Mouse (Mus musculus) forebrain, embryonic 10.5 days (tissue): ENCODE data around the gene Emid1. TPM values are rescaled to one million over a fixed set of nuclear protein-coding genes. Genes with fewer than 3 reads are reported as not detected.

Source experiments
- DNase-seq: peaks from one replicate; pipeline ENCODE4 v3.0.0-alpha.2; 2017; ENCODE audit warnings: low spot score; ENCODE audit errors: extremely low spot score
- H3K27ac ChIP-seq: fragments of 300-500 bp; sonication (generic); 2 replicates; pipeline ENCODE4 v1.5.1; 2016; ENCODE audit warnings: mild to moderate bottlenecking
- H3K27me3 ChIP-seq: fragments of 300-500 bp; sonication (generic); 2 replicates; pipeline ENCODE4 v1.6.1; 2016; ENCODE audit warnings: mild to moderate bottlenecking; ENCODE audit not compliant: poor library complexity, severe bottlenecking
- H3K36me3 ChIP-seq: fragments of 300-500 bp; sonication (generic); replicated peaks from 2 replicates; pipeline ENCODE4 v1.6.1; 2016; ENCODE audit warnings: mild to moderate bottlenecking, moderate library complexity
- H3K4me1 ChIP-seq: fragments of 300-500 bp; sonication (generic); 2 replicates; pipeline ENCODE4 v1.6.1; 2016
- H3K4me3 ChIP-seq: fragments of 300-500 bp; sonication (generic); 2 replicates; pipeline ENCODE4 v1.5.1; 2016; ENCODE audit warnings: mild to moderate bottlenecking, moderate library complexity
- H3K9me3 ChIP-seq: fragments of 300-500 bp; sonication (generic); 2 replicates; pipeline ENCODE4 v1.6.1; 2016; ENCODE audit warnings: mild to moderate bottlenecking, moderate library complexity
- WGBS: fragments of 180-500 bp; shearing (Covaris S2); methylation state at CpG from one replicate; pipeline ENCODE4 v1.1.7; 2016; 5-methylcytosine and 5-hydroxymethylcytosine counted together
- polyA plus RNA-seq: library from polyadenylated mRNA; unstranded; fragments of >200 nt; fragmentation: Nextera tagmentation; extraction: Ambion mirVana; gene quantifications from 2 replicates; pipeline ENCODE4 v1.2.1, GENCODE M21; 2016

Emid1 gene
- polyA plus RNA-seq, 1 experiment from 2014 or later: 29.0 TPM

DNA sequence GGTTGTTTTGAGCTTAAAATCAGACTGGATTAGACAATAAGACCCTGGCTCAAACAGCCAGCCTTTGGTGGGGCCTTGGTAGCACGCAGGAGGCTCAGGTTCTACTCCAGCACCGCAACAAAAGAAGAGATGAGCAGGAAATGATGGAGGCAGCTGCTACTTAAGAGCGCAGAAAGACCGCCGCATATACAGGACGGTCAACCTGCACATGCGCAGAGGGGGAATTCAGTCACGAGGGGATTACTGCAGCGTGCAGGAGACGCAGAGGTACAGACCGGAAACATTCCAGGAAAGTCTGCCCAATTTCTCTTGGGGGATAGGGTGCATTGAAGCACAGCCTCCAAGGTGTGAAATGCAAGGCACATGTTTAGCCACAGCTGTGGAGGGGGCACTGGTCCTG lies 6.0 kb upstream of the Emid1 start:
- 90% methylated on average over 11 of the region's 11 CpGs for WGBS
- Histone ChIP-seq H3K27me3 (peaks cover 15% of the 10 kb centered on the region), H3K9me3 (peaks cover 6% of the 10 kb centered on the region; the same call in 1 of the 2 replicates), H3K4me1 (peaks cover 25% of the 10 kb centered on the region), H3K36me3 (no peaks in the 10 kb centered on the region), H3K4me3 (no peak overlapping the region), H3K27ac (no peak overlapping the region)
- no peak for DNase-seq

DNA sequence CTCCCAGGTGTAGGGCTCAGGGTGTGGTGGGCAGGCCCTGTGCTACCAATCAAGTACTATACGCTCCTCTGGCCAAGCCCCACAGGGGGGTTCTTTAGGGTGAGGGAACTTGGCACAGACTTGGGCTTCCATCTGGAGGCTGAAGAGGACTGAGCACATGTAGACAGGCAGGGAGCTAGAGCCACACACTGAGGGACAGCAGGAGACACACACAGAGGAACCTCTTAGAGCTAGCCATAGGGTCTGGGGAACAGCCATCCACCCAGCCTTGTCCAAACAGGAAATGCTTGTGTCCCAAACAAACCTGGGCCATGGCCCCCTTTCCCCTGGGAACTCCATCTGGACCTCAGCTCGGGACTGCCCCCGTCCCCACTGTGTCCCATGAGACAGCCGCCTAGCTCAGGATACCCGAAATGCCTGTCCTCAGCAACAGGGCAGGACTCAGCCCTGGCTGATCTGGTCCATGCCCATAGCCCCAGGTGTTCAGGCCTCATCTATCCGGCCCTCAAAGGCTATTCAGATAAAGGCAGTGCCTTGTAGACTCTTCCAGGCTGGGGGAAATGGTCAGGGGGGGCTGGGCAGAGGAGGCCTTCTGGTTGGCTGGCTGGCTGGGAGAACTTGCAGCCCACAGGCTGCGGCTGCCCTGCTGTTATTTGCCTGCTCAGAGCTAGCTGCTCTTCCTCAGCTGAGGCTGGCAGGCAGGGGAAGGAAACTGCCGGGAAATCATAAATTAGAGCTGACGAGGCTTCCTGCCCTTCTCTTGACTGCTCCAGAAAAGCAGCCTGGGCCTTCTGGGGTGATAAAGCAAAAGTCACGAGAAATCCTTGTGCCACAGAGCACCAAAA lies 3.1 kb upstream of the Emid1 start:
- H3K27me3 ChIP-seq: peaks cover 41% of the 10 kb centered on the region
- DNase-seq: no peak
- no peaks in the 10 kb centered on the region for H3K36me3 ChIP-seq
- 52% methylated on average over 10 of the region's 10 CpGs for WGBS
- H3K9me3 ChIP-seq: no peaks in the 10 kb centered on the region
- peaks cover 49% of the 10 kb centered on the region for H3K4me1 ChIP-seq
- H3K27ac ChIP-seq: peak overlapping the region; percentile 41; the same call in 1 of the 2 replicates
- no peak overlapping the region for H3K4me3 ChIP-seq

DNA sequence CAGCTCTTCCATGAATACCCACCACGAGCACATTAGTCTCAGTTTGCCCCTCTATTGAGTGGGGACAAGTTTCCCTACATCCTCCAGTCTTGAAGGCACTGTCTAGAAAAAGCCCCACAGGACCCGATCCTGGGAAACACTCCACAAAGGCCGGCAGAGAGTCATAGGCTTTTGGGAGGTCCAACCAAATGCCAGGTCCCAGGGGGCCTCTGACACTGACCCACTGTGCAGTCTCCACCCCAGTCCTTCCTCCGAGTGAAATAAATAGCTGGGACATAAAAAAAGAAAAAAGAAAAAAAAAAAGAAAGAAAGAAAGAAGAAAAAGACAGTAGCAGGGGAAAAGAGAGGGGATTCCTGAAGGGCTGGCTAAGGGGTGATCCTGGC lies 818 bp downstream of the Emid1 start:
- Histone ChIP-seq H3K9me3 (no peaks in the 10 kb centered on the region), H3K27ac (peak overlapping the region; percentile 90), H3K36me3 (no peaks in the 10 kb centered on the region), H3K27me3 (peaks cover 47% of the 10 kb centered on the region), H3K4me1 (peaks cover 70% of the 10 kb centered on the region), H3K4me3 (peak overlapping the region; percentile 73)
- DNase-seq: no peak
- WGBS: 12% methylated on average over 4 of the region's 4 CpGs

DNA sequence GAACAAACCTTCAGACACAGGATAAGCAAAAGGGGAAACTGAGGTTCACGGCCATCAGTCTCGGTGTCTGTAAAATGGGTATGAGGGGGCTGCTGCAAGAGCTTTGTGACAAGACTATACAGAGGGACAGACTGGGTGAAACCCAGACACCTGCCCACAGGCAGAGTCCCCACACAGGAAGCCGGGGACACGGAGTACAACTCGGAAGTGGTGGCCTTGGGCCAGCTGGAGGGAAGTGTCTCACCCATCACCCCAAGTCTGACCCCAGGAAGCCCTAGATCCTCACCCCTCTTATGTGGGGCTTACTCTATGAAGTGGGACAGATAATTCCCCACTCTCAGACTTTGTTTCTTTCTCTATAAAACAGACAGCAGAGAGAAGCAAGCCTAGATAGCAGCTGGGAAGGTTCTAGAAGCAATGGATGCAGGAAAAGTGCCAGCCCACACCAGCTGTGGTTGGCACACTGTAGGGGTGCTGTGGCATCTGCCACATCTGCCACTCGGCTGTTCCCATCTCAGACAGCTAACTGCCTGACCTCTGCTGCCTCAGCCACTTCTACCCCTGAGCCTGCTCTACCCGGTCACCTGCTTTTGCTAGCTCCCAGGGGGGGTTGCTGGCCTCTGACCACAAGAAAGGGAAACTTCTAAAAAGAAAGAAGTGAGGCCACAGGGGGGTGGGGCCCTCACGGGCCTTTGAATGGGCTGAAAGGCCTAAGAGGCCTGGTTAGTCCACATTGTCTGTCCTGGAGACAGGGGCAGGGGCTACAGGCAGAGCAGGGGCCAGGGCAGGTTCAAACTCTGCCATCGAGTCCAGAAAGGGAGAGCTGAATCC lies 1.4 kb downstream of the Emid1 start:
- Histone ChIP-seq H3K27me3 (peaks cover 47% of the 10 kb centered on the region), H3K4me3 (peak overlapping the region; percentile 73), H3K9me3 (no peaks in the 10 kb centered on the region), H3K36me3 (0 out of 2 replicates have a peak, but pooled peaks cover 2% of the 10 kb centered on the region), H3K4me1 (peaks cover 71% of the 10 kb centered on the region), H3K27ac (peak overlapping the region; percentile 90)
- peak; percentile 56 for DNase-seq
- 50% methylated on average over 9 of the region's 9 CpGs for WGBS

DNA sequence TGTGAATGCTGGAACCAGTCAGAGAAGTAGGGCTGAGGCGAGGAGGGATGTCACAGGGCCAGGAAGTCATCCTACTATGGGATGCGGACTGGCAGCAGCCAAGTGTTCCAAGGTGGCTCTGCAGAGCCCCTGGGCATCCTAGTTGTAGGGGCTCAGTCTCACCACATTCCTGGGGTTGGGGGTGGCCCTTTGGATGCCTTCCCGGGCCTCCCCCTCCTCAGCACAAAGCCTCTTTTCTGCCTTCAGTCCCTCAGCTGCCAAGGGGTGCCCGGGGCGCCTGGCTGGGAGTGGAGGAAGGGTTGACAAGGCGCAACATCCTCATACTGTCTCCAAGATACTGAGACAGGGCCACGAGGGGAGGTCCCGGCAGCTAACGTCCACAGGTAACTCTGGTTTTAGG lies 2.1 kb downstream of the Emid1 start:
- Histone ChIP-seq H3K4me1 (peaks cover 67% of the 10 kb centered on the region), H3K27ac (peak overlapping the region; percentile 76), H3K27me3 (peaks cover 42% of the 10 kb centered on the region), H3K9me3 (no peaks in the 10 kb centered on the region), H3K36me3 (0 out of 2 replicates have a peak, but pooled peaks cover 6% of the 10 kb centered on the region), H3K4me3 (peak overlapping the region; percentile 21; the same call in 1 of the 2 replicates)
- 68% methylated on average over 9 of the region's 9 CpGs for WGBS
- DNase-seq: no peak

DNA sequence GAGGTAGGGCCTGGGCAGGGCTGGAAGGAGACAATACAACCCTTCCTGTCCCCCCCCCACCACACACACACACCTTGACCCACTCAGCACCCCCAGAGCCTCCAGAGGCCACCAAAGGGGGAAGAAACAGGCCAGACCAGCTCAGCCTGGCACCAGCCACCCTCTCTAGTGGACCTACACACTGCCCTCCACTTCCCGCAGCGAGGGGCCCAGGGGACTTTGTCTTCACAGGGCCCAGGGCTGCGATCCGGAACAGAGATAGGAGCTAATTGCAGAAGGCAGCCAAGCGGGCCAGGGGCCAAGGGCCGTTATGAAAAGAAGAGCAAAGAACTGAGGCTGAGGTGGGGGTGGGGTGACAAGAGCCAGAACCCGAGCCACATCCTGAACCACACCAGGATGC lies 2.8 kb downstream of the Emid1 start:
- no peak for DNase-seq
- H3K9me3 ChIP-seq: no peaks in the 10 kb centered on the region
- WGBS: 24% methylated on average over 7 of the region's 7 CpGs
- H3K27me3 ChIP-seq: peaks cover 38% of the 10 kb centered on the region
- peak overlapping the region; percentile 21; the same call in 1 of the 2 replicates for H3K4me3 ChIP-seq
- H3K36me3 ChIP-seq: peaks cover 9% of the 10 kb centered on the region
- H3K4me1 ChIP-seq: peaks cover 63% of the 10 kb centered on the region
- H3K27ac ChIP-seq: peak overlapping the region; percentile 76

DNA sequence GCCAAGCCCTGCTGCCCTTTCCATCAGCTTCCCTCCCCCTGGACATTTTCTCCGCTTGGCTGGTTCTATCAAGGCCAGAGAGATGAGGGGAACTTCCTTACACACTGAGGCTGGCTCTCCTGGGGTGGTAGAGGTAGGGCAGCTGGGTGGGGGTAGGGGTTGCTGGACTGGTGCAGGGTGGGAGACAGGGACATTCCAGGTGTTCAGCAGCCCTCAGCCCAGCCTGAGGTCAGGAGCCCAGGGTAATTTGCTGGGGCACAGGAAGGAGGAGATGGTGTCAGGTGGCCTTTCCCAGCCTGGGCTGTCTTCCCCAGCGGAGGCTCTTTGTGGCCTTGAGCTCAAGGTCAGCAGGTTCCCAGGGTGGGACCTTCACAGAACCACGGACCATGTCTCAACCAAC lies 6.5 kb downstream of the Emid1 start:
- DNase-seq: no peak
- peaks cover 16% of the 10 kb centered on the region for H3K36me3 ChIP-seq
- no peak overlapping the region for H3K4me3 ChIP-seq
- no peaks in the 10 kb centered on the region for H3K9me3 ChIP-seq
- H3K4me1 ChIP-seq: peaks cover 45% of the 10 kb centered on the region
- WGBS: 75% methylated on average over 3 of the region's 3 CpGs
- H3K27me3 ChIP-seq: peaks cover 10% of the 10 kb centered on the region
- peak overlapping the region; percentile 27 for H3K27ac ChIP-seq

DNA sequence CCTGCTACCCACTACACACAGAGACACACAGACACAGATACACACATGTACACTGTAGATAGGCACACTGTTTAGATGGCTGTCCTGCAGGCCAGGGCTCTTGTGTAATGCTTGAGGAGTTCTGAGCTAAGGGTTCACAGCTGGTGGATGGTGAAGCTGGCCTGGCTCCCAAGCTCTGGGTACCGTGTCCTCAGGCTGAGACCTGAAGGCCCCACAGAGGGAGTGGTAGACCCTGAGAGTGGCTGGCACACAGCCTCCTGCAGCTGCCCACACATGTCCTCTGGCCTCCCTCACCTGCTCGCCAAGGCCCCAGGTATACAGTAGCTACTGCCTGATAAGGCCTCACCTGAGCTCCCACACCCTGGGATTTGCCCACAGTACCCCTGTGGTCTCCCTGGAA lies 10.1 kb downstream of the Emid1 start:
- H3K27me3 ChIP-seq: no peaks in the 10 kb centered on the region
- peaks cover 35% of the 10 kb centered on the region for H3K36me3 ChIP-seq
- DNase-seq: no peak
- peaks cover 20% of the 10 kb centered on the region for H3K4me1 ChIP-seq
- H3K4me3 ChIP-seq: no peak overlapping the region
- no peaks in the 10 kb centered on the region for H3K9me3 ChIP-seq
- 88% methylated on average over 2 of the region's 2 CpGs for WGBS
- H3K27ac ChIP-seq: no peak overlapping the region

DNA sequence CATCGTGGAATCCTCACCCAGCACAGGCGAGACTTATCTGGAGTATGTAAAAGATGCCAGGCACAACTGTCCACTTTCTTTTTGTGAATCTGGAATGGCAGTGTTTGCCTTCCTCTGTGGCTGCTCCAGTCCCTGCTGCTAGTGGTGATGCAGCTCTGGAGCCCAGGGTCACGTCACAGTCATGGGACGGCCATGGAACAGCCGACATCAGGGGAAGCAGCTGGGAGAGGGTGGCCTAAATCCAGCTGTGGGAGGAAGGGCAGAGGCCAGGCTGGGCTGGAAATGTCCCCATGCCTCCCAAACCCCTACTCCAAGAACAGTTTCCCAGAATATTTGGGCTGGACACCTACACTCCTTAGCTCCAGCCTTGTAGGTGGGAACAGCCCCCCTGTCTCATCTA lies 10.8 kb downstream of the Emid1 start:
- DNase-seq: no peak
- no peaks in the 10 kb centered on the region for H3K27me3 ChIP-seq
- WGBS: 88% methylated on average over 5 of the region's 5 CpGs
- H3K4me3 ChIP-seq: no peak overlapping the region
- H3K36me3 ChIP-seq: peaks cover 35% of the 10 kb centered on the region
- H3K4me1 ChIP-seq: peaks cover 17% of the 10 kb centered on the region
- H3K9me3 ChIP-seq: no peaks in the 10 kb centered on the region
- H3K27ac ChIP-seq: no peak overlapping the region

DNA sequence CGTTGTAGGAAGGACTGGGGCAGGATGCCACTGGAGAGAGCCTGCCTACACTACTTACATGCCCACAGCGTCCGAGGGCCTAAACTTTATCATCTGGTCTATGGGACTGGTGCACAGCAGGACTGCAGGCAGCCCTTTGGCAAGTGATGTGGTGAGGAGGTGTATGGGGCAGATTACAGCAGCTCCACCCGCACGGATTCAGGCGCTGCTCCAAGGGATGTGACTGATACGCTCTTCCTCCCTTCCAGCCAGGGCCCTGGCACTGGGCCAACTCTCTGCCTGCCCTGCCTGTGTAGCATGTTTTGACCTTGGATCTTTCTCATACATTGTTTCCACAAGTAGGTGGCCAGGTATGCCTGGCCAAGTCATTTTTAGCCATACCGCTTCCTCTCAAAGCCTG lies 11.4 kb downstream of the Emid1 start:
- DNase-seq: no peak
- peaks cover 15% of the 10 kb centered on the region for H3K4me1 ChIP-seq
- H3K27me3 ChIP-seq: no peaks in the 10 kb centered on the region
- H3K27ac ChIP-seq: 0 out of 2 replicates have a peak overlapping the region, but pooled peaks have one; percentile 40
- no peaks in the 10 kb centered on the region for H3K9me3 ChIP-seq
- WGBS: 82% methylated on average over 8 of the region's 8 CpGs
- H3K4me3 ChIP-seq: no peak overlapping the region
- H3K36me3 ChIP-seq: peaks cover 33% of the 10 kb centered on the region

DNA sequence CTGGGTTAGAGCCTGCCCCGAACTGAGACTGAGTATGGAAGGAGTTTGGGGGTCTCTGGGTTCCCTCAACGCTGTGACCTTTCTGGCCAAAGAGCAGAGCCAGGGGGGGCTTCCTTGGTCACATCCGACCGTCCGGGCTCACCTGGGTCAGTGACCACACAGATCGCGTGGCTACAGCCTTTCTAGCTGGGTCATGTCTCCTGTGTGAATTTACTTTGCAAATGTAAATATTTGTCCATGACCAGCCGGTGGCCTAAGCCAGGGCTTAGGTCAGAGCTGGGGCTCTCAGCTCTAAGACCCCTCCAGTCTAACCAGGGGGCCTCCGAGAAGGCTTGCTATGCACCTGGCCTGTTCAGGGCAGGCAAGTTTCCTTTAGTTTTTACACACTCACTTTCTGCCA lies 12.7 kb downstream of the Emid1 start:
- WGBS: 83% methylated on average over 9 of the region's 9 CpGs
- H3K4me1 ChIP-seq: peaks cover 12% of the 10 kb centered on the region
- H3K27ac ChIP-seq: 0 out of 2 replicates have a peak overlapping the region, but pooled peaks have one; percentile 35

DNA sequence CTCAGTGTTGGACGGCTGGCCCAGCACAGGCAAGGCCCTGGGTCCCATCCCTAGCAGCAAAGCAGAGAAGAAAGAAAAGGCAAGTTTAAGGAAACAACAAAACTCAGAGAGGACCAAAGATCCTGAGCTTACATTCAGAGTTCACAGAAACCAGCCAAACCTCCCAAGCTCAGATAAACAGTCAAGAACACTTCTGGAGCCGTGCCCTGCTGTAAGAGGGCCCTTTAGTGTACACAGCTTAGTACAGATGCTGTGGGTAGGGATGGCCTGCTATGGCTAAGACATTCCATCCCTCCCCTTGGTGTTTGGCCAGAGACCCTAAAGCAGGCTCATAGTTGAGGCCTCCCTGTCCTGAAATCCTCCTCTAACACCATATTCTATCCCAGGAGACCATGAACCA lies 13.4 kb downstream of the Emid1 start:
- no peaks in the 10 kb centered on the region for H3K27me3 ChIP-seq
- 90% methylated on average over 2 of the region's 2 CpGs for WGBS
- H3K36me3 ChIP-seq: peaks cover 24% of the 10 kb centered on the region
- no peak for DNase-seq
- no peak overlapping the region for H3K27ac ChIP-seq
- H3K4me3 ChIP-seq: no peak overlapping the region
- no peaks in the 10 kb centered on the region for H3K9me3 ChIP-seq
- H3K4me1 ChIP-seq: peaks cover 12% of the 10 kb centered on the region

More for the DNA sequence above, 12.7 kb downstream of the Emid1 start:
- H3K36me3 ChIP-seq: peaks cover 32% of the 10 kb centered on the region
- H3K9me3 ChIP-seq: no peaks in the 10 kb centered on the region
- no peaks in the 10 kb centered on the region for H3K27me3 ChIP-seq
- no peak for DNase-seq
- H3K4me3 ChIP-seq: no peak overlapping the region

DNA sequence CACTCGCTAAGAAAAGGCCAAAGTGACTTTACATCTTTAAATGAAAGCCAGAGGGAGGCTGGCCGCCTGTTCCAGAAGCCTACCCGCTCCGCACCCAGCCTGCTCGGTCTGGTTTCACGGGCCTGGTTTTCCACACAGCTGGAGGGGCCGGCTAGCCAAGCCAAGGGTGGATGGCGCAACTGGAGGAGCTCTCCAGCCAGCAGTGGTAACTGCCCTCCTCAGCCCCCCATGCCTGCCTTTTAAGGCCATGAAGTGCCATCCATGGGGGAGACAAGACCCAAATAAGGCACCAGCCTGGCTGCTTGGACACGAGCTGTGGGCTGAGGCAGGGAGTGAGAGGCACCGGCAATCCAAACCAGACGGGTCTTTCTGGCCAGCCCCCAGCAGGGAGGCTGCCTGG lies 16.1 kb downstream of the Emid1 start:
- Histone ChIP-seq H3K27me3 (no peaks in the 10 kb centered on the region), H3K27ac (peak overlapping the region; percentile 48; the same call in 1 of the 2 replicates), H3K9me3 (no peaks in the 10 kb centered on the region), H3K4me1 (peaks cover 20% of the 10 kb centered on the region), H3K36me3 (peaks cover 27% of the 10 kb centered on the region), H3K4me3 (no peak overlapping the region)
- WGBS: 83% methylated on average over 11 of the region's 11 CpGs
- DNase-seq: no peak
